ENCODE assay signal across 19 mouse cellular contexts in the genomic region with DNA sequence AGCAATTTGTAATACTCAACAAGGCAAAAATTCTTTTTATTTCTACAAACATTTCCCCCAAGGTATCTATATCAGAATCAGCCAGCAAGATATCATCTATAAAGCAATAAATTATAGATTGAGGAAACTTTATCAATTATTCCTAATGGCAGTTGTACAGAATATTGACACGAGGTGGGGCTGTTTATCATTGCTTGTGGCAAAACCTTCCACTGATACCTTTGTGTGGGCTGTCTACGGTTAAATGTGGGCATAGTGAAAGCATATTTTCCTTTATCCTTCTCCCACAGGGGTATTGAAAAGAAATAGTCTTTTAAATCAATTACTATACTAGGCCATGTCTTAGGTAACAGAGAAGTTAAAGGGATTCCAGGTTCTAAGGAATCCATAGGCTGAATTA. TPM values are rescaled to one million over a fixed set of nuclear protein-coding genes. Genes with fewer than 3 reads are reported as not detected.
DNase-seq lines count a peak whose midpoint lies in the region; TF ChIP-seq lines count a peak whose summit lies in the region.
"Had no signal": no experiment of that assay in that cellular context is flagged by ENCODE, and none has a peak within 500 bp of the region (broad histone marks: within the 10 kb centered on the region; RNA-seq: fewer than 3 reads in every experiment).

No protein-coding gene starts in this region.

- dilution Hi-C loops in CH12.LX (cut with MboI; ENCODE audit: extremely low pct_ligation_motif_present, extremely low pct_unique_long_range_greater_than_20kb, low sequenced_read_pairs) = no loop called here

- H3K4me2 ChIP-seq in CH12.LX (ENCODE audit: insufficient read depth, low read depth, poor library complexity, severe bottlenecking) = no peak overlapping the region

- no peak overlapping the region for H3K9ac ChIP-seq in CH12.LX (ENCODE audit: insufficient read depth, low read depth)

- no peak for DNase-seq in layer of hippocampus, adult 2 months (ENCODE audit: low spot score in 2 of 2)
- no peak for DNase-seq in layer of hippocampus, postnatal 25 days (ENCODE audit: extremely low spot score in 1 of 2, low spot score in 1 of 2)
- DNase-seq in CH12.LX (ENCODE audit: extremely low read depth) = no peak
- DNase-seq in lung, adult 2 months = no peak
- DNase-seq: adrenal gland, adult 2 months; adrenal gland, adult 8-10 months; adrenal gland, postnatal 10 days; adrenal gland, postnatal 14 days; adrenal gland, postnatal 25 days; adrenal gland, postnatal 36 days; B cell, adult 2 months; cerebellum, adult 11 months; cerebellum, adult 11-12 months; cerebellum, adult 18-20 months; cerebellum, adult 2 months had no signal

- 81% methylated on average over 2 of the region's 2 CpGs for WGBS in lung, adult 2 months

- no peak overlapping the region for H3K27ac ChIP-seq in layer of hippocampus, adult 2 months
- no peak overlapping the region for H3K27ac ChIP-seq in CH12.LX (ENCODE audit: insufficient read depth, low read depth)

- no peaks in the 10 kb centered on the region for H3K4me1 ChIP-seq in CH12.LX (ENCODE audit: control insufficient read depth in 1 of 2, insufficient read depth in 2 of 2)
- peaks cover 2% of the 10 kb centered on the region; the same call in 1 of the 2 replicates for H3K4me1 ChIP-seq in lung, adult 2 months (ENCODE audit: control insufficient read depth, insufficient read depth, low read length)

- TF ChIP-seq RAD21 in CH12.LX (IDR thresholded peaks at IDR 0.05; ENCODE audit: low read depth, low read length) = peak; percentile 50

- in situ Hi-C loops in CH12.LX (cut with MboI; ENCODE audit: low pct_ligation_motif_present, low pct_unique_long_range_greater_than_20kb, low sequenced_read_pairs) = no loop called here

- no peak for TF ChIP-seq EP300 in CH12.LX (IDR thresholded peaks at IDR 0.05; ENCODE audit: low read length)

- no peaks in the 10 kb centered on the region for H3K79me2 ChIP-seq in CH12.LX (replicated peaks; ENCODE audit: control insufficient read depth, extremely low read depth, insufficient read depth, poor library complexity, severe bottlenecking)

- H3K27me3 ChIP-seq in CH12.LX (replicated peaks) = no peaks in the 10 kb centered on the region
- H3K27me3 ChIP-seq: Patski had no signal

- H3K9me3 ChIP-seq in CH12.LX (replicated peaks; ENCODE audit: low read length) = peaks cover 10% of the 10 kb centered on the region

- TF ChIP-seq CTCF in layer of hippocampus, adult 2 months (conservative IDR thresholded peaks at IDR 0.05) = peak; percentile 41
- TF ChIP-seq CTCF in CH12.LX (conservative IDR thresholded peaks at IDR 0.05 in 1 of 2, IDR thresholded peaks at IDR 0.05 in 1 of 2; ENCODE audit: low read depth in 2 of 2, low read length in 2 of 2) = peak in 1 of 2 experiments; percentile 53; a peak in 2 of 4 replicates
- TF ChIP-seq CTCF in lung, adult 2 months (IDR thresholded peaks at IDR 0.05; ENCODE audit: insufficient read depth, low read length) = no peak

- H3K4me3 ChIP-seq in layer of hippocampus, adult 2 months = no peak overlapping the region
- no peak overlapping the region for H3K4me3 ChIP-seq in CH12.LX (replicated peaks in 1 of 3; ENCODE audit: low read depth in 2 of 3, low read length in 2 of 3, poor library complexity in 1 of 3)
- H3K4me3 ChIP-seq in lung, adult 2 months (replicated peaks; ENCODE audit: extremely low read depth, low read depth, low read length) = no peak overlapping the region

- TF ChIP-seq POLR2A in CH12.LX (IDR thresholded peaks at IDR 0.05; ENCODE audit: low read depth, low read length) = no peak
- no peak for TF ChIP-seq POLR2A in lung, adult 2 months (IDR thresholded peaks at IDR 0.05; ENCODE audit: borderline replicate concordance, extremely low read depth, low read depth, low read length)

- H3K36me3 ChIP-seq in CH12.LX (replicated peaks in 1 of 2; ENCODE audit: control insufficient read depth in 1 of 2, insufficient read depth in 1 of 2, low read length in 1 of 2) = no peaks in the 10 kb centered on the region
- H3K36me3 ChIP-seq: G1E had no signal

TF ChIP-seq in CH12.LX, 34 proteins besides CTCF, POLR2A, EP300 and RAD21:
- TF ChIP-seq ZKSCAN1 (IDR thresholded peaks at IDR 0.05; ENCODE audit: borderline replicate concordance, low read depth, low read length) = no peak
- TF ChIP-seq TBP (conservative IDR thresholded peaks at IDR 0.05; ENCODE audit: low read depth, low read length) = no peak
- TF ChIP-seq JUND (conservative IDR thresholded peaks at IDR 0.05; ENCODE audit: low read depth, low read length) = no peak
- TF ChIP-seq SMC3 (IDR thresholded peaks at IDR 0.05; ENCODE audit: low read depth, low read length) = peak; percentile 51

RNA-seq across cellular contexts. Expression of gene Zfp37, which starts 17.4 kb away (rescaled TPM):
- 10 to 100 TPM; 26.0 to 26.3 TPM for total RNA-seq in layer of hippocampus, adult 2 months (2021)
- total RNA-seq in layer of hippocampus, postnatal 25 days (2021) = 10 to 100 TPM; 22.9 to 25.6 TPM
- not detected in 2 replicates for total RNA-seq in CH12.LX (2012; rRNA removed)
- total RNA-seq in CH12.LX (2014; rRNA removed) = not detected in 2 replicates
- not detected in 2 replicates for polyA plus RNA-seq in CH12.LX (2012; ENCODE audit: insufficient read length, low read depth)
- 0.58 and 1.1 TPM in 2 replicates for polyA plus RNA-seq in lung, adult 2 months (2012; rRNA removed)
- total RNA-seq: MEL had no signal
- polyA plus RNA-seq: activated CD4-positive, CD25-positive, alpha-beta regulatory T cell, adult 4 months; G1E had no signal

RNA-seq across cellular contexts. Expression of gene Slc31a2, which starts 48.9 kb away (rescaled TPM):
- 10 to 100 TPM in 1 of 2 experiments, 1 to 10 TPM in 1; 9.5 to 10.2 TPM for total RNA-seq in layer of hippocampus, adult 2 months (2021)
- total RNA-seq in layer of hippocampus, postnatal 25 days (2021) = 1 to 10 TPM; 8.3 to 8.9 TPM
- 8.4 and 8.6 TPM in 2 replicates for total RNA-seq in CH12.LX (2012; rRNA removed)
- 6.9 and 7.2 TPM in 2 replicates for total RNA-seq in CH12.LX (2014; rRNA removed)
- 5.9 and 6.2 TPM in 2 replicates for polyA plus RNA-seq in CH12.LX (2012; ENCODE audit: insufficient read length, low read depth)
- polyA plus RNA-seq in lung, adult 2 months (2012; rRNA removed) = 22.3 and 30.7 TPM in 2 replicates

Comparison
In these comparisons a context has a peak if more than half of its experiments do, and no peak if none do; other contexts are left out.
1. RNA of gene Zfp37, which starts 17.4 kb away (total RNA-seq): 26.0 to 26.3 TPM in layer of hippocampus, adult 2 months and 22.9 to 25.6 TPM in layer of hippocampus, postnatal 25 days; not detected in CH12.LX; every median in the first group is over 10 times any median in the second.